Mouse (Mus musculus) monocyte, adult 2 months (primary cell): ENCODE results near the gene Mgst2.

Experiments used
- DNase-seq, 2 experiments: peaks; one replicate each; pipeline ENCODE4 v3.0.0; 2022; ENCODE audit warnings: low spot score in 2 of 2, low read depth in 1 of 2

Mgst2 gene

GRCm38 (mm10) chr3:51700731-51701280 lies 40.6 kb downstream of the Mgst2 start:
- no peak for DNase-seq

DNA sequence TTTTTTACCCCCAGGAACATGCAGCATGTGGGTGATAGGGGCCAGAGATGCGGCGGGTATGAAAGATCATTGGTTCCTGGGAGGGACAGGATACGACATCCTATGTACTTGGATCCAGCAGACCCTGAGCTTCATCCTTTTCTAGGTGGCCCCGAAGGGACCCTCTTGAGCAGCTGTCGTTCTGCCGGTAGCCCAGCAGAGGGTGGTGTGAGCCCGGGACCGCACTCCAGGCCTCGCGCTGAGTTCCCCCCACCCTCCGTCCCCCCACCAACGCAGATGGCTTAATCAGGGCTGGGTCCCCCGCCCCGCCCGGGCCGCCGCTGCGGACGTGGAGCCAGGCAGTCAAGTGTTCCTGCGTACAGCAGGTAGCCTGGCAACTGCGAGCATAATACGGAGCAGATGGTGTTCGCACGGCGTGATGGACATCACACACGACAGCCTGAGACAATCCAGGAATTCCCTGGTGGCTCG lies 41.2 kb downstream of the Mgst2 start:
- DNase-seq = no peak

DNA sequence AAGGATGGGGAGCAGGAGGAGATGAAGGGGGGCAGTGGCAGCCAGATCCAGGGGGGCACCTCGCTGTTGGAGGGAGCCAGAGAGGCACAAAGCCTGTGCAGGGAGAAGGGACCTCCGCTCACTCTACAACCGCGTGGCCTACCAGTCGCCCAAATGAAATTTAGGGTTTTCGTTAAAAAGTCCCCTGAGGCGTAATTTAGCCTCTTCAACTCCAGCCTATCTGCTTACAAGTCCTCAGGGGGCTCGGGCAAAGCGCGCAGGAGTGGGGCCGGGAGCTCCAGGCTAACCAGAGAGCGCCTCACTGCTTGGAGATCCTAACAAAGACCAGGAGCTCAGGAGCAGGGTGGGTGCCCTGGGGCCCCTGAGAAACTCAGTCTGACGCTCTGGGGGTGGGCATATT lies 41.8 kb downstream of the Mgst2 start:
- no peak for DNase-seq

- no peak for DNase-seq
Measured at GRCm38 (mm10) chr3:51702701-51703286, 42.6 kb downstream of the Mgst2 start.

DNA sequence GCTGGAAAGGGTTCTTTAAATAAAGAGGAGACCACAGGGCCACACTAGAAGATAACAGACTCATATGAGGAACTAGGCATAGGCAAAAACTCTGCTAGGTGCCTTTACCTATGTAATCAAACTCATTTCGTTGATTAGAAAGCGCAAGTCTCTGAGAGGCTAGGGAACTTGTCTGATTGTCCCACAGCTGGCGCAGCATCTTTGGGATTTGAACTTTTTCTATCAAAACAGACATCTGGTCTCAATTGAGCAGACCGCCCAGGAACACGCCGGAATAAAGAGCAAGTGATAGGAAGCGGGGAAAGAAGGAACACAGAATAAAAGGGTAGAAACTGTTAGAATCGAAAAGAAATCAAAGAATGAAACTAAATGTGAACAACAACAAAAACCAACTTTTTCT lies 43.3 kb downstream of the Mgst2 start:
- DNase-seq = no peak

DNA sequence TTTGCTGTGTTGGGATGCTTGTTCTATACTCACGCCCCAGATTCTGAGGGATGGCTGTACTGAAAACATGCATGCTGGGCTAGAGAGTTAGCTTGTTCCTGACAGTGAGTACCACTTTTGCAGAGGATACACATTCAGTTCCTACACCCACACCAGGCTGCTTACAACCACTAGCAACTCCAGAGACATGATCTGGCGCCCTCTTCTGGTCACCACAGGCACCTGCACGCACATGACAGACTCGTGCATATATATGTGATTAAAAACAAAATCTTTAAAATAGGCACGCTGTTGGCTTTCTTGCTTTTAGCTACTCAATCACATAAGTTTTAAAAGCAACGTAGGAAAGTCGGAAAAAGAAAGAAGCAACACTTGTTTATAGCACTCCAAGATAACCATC lies 45.1 kb downstream of the Mgst2 start:
- no peak for DNase-seq

GRCm38 (mm10) chr3:51708375-51708745 lies 48.2 kb downstream of the Mgst2 start:
- DNase-seq = no peak

DNA sequence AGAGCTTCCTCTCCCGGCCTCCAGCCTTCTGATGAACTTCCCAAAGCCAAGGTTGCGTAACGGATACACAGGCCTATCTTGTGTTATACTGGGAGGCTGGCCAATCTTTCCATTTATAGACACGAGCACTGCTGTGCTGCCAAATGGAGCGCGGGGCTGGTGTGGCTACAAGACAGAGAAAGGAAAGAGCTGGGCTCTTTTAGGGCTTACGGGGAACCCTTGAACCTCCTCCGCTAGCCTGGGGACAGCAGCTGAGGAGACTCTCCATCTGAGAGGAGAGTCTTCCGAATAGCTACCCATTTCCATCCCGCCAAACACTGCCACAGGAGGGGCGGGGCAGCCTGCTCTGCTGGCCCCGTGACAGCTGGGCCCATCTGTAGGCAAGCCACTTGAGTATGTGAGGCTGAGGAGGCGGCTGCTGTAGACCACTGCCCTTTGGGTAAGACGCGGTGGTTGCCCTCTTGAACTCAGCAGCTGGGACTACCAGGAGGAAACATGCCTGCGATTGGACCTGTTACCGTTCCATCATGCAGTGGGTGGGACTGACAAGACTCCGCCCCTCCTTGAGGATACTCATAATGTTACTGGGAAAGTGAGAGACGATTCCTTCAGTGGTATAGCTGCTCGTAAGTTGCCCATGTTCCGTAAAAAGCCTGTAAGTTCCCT lies 48.7 kb downstream of the Mgst2 start:
- DNase-seq = peak; percentile 61 to 65

GRCm38 (mm10) chr3:51712382-51712781 lies 52.2 kb downstream of the Mgst2 start:
- no peak for DNase-seq

- DNase-seq = no peak
Measured at GRCm38 (mm10) chr3:51713233-51713632, 53.1 kb downstream of the Mgst2 start.

DNA sequence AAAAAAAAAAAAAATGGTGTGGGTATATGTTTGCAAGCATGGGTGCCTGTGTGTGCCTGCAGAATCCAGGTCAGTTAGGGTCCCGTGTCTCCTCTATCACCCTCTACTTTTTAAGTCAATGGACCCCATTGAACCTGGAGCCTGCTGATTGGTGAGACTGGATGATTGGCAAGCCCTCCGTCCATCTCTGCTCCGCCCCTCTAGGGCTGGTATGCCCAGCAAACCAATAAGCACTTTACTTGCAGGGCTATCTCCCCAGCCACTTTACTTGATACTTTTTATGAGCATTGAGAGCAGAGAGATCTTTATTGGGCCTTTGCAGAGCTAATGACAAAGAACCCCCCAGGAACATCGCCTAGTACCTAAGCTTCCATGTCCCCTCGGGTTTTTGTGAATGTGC lies 54.3 kb downstream of the Mgst2 start:
- no peak for DNase-seq

GRCm38 (mm10) chr3:51717455-51717854 lies 57.3 kb downstream of the Mgst2 start:
- no peak for DNase-seq

GRCm38 (mm10) chr3:51717909-51718308 lies 57.7 kb downstream of the Mgst2 start:
- DNase-seq = no peak

GRCm38 (mm10) chr3:51719373-51719772 lies 59.2 kb downstream of the Mgst2 start:
- DNase-seq = no peak

- no peak for DNase-seq
Measured at GRCm38 (mm10) chr3:51719982-51720381, 59.8 kb downstream of the Mgst2 start.

- DNase-seq = no peak
Measured at GRCm38 (mm10) chr3:51726257-51726656, 66.1 kb downstream of the Mgst2 start.

GRCm38 (mm10) chr3:51727487-51727886 lies 67.3 kb downstream of the Mgst2 start:
- DNase-seq = no peak

- DNase-seq = no peak
Measured at GRCm38 (mm10) chr3:51727968-51728367, 67.8 kb downstream of the Mgst2 start.

DNA sequence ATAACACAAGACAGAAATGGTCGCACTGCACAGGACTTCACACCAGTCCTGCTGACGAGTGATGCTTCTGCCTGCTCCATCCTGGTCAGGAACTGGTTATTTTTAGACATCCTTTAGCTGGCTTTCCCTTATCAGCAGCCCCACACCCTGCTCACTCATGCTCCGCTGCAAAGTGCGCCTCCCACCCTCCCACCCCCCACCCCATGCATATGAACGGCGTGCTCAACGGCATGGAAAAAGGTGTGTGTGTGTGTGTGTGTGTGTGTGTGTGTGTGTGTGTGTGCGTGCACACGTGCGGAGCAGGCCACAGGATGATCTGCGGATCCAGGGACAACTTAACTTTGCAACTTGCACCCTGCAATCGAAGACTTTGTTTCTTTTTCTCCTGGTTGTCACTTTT lies 68.3 kb downstream of the Mgst2 start:
- no peak for DNase-seq

GRCm38 (mm10) chr3:51729109-51729918 lies 69.2 kb downstream of the Mgst2 start:
- DNase-seq = no peak

DNA sequence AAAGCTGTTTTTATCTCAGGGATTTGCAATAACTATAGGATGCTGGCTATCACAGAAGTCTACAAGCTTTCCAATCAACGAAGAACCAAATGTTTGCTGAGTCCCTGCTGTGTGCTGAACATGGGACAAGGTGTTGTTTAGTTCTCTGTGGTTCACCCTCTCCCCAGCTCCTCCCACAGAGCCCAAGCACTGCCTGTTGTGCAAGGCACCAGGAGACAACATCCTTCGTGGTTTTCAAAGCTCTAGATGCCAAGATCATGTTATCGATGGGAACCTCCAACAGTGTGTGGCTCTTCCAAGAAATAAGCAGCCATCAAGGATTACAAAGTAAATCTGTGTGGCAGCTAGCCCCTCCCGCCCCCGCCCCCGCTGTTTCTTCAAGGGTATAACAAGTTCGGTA lies 70.5 kb downstream of the Mgst2 start:
- no peak for DNase-seq
